Mouse (Mus musculus): ENCODE data around the gene Chn2.

The Chn2 gene

GRCm38 (mm10) chr6:54241761-54242160, 202.4 kb downstream of the Chn2 start:
- no peak for DNase-seq (ENCODE audit: low spot score in 2 of 2)

DNA sequence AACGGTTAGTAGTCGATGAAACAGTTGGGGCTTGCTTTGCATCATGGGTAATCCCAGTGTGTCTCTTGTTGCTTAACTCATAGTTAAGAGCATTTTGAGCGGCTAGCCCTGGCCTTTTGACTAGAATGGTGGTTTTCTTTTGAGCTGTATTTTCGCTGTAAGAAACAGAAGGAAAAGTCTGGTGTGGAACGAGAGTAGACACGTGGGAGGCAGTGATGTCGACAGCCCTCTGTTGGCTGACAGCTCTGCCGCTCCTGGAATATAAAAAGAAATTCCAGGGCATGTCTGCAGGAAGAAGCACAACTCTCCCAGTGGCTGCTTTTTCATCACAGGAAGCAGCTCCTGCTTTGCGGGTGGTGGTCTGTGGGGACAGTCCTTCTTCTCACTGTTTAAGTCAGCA, 202.9 kb downstream of the Chn2 start:
- no peak for DNase-seq (ENCODE audit: low spot score in 2 of 2)

DNA sequence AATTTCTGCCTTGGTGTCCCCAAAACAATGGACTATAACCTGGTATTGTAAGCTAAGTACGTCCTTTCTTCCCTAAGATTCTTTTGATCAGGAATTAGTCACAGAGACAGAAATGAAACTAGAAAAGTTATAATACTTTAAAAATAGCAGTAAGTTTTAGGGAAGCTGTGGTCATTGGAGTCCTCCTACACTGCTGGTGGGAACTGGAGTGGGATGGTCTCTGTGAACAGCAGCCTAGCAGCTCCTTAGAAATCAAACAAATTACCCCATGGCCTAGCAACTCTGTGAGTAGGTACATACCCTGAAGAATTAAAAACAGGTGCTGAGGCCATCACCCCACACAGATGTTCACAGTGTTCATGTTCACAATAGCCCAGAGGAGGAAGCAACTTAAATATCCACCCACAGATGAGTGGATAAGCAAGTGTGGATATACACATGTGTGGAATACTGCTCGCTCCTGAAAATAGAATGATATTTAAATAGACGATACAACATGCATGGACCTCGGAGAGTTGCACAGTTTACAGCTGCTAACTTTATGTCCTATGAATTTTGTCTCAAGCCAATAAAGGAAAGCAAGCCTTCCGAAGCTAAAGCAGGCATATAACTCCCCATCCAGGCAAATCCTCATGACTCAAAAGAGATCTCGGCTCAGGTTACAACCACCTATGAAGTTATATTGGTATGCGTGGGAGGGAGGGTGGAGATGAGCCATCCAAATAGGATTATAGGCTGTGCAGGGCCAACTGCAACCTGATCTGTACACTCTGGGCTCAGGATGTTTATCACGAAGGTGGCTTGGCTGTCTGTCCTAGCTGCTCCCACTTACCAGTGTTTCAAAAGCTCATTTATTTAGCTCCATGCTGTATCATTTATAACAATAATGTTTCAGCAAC, 209.2 kb downstream of the Chn2 start:
- DNase-seq (ENCODE audit: low spot score in 2 of 2) = no peak

- DNase-seq (ENCODE audit: low spot score in 2 of 2) = no peak
These were observed 212.2 kb downstream of the Chn2 start for GRCm38 (mm10) chr6:54251401-54252191.

- DNase-seq (ENCODE audit: low spot score in 2 of 2) = peak in 1 of 2 experiments; percentile 39
These were observed 213.9 kb downstream of the Chn2 start for GRCm38 (mm10) chr6:54253206-54253605.

DNA sequence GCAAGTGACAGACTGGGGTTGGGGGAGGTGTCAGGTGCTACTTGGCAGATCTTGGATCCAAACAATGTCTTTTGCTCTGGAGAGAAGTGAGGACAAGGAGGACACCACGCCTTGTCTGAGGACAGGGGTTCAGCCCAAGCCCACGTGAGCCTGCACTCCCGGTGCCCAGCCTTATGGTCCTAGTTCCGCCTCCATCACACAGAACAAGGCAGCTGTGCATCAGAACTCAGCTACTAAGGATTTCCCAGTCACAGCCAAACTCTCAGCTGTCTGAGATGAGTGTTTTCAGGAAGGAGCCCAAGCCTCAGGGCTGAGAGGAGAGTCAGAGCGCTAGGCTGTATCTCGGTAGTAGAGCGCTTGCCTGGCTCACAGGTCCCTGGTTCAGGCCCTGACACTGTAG, 214.5 kb downstream of the Chn2 start:
- no peak for DNase-seq (ENCODE audit: low spot score in 2 of 2)

DNA sequence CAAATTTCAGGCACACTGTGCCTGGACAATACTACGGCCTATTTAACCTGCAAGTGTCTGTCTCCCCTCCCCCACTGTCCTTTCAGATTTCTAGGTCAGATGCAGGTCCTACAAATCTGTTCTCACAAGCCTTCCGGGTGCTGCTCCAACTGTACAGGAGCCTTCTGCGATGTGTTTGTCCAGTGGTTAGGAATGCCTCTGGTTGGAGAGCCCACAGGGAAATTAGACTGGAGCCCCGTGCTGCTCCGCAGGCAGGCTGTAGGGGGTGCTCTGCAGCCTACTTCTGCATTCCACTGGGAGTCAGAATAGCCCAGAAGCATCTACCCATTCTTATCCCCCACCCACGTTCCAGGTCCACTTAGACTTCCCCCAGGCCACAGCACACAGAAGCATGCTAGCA, 215.4 kb downstream of the Chn2 start:
- DNase-seq (ENCODE audit: low spot score in 2 of 2) = no peak

- DNase-seq (ENCODE audit: low spot score in 2 of 2) = no peak
These were observed 216.0 kb downstream of the Chn2 start for GRCm38 (mm10) chr6:54255321-54255720.

DNA sequence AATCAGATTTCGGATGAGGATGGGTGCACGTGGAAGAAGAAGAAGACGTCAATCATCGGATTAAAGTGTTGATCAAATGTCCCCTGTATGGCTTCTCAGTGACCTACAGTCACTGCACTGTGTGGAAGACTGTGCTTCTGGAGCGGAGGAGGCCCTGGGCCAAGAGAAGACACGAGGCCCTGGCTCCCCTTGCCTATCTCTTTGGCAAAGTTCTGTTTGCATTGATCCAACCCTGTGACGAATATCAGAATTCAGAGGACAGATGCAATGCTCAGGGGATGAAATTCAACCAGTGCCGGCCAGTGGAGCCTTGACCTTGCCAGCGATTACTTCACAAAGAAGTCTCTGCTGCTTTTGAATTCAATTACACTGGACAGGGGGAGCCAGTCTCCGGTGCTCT, 217.0 kb downstream of the Chn2 start:
- DNase-seq (ENCODE audit: low spot score in 2 of 2) = no peak

- DNase-seq (ENCODE audit: low spot score in 2 of 2) = no peak
These were observed 218.2 kb downstream of the Chn2 start for GRCm38 (mm10) chr6:54257552-54257951.

DNA sequence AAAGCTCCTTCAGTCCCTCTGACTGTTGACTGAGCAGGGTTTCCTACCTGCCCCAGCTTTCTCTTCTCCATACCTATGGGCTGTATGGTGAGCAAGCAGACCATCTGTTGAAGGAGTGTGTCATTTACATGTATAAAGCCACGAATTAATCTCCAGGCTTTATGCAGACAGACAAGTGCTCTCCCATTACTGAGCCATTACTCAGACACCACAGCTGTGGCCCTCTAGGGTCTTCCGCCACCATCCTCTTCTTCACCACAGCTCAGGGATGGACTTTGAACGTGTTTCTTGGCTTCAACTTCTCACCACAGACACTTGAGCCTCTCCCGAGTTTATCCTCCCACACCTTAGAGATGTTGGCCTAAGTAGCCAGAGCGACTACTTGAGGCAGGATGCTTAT, 219.1 kb downstream of the Chn2 start:
- no peak for DNase-seq (ENCODE audit: low spot score in 2 of 2)

DNA sequence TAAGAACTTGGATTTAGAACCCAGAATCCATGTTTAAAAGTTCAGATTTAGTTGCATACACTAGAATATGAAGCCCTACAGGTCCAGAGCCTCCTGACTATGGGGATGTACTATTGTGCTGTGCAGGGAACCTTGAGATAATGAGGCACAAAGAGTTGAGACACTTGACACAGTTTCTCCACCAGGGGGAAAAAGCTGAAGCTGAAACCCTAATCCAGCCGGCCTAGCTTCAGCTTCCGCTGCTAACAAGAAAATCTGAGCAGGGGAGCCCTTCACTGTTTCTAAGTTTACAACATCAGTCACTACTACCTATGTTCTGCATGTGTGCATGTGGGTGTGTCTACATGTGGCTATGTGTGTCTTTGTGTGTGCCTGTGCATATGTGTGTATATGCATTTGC, 223.4 kb downstream of the Chn2 start:
- no peak for DNase-seq (ENCODE audit: low spot score in 2 of 2)

DNA sequence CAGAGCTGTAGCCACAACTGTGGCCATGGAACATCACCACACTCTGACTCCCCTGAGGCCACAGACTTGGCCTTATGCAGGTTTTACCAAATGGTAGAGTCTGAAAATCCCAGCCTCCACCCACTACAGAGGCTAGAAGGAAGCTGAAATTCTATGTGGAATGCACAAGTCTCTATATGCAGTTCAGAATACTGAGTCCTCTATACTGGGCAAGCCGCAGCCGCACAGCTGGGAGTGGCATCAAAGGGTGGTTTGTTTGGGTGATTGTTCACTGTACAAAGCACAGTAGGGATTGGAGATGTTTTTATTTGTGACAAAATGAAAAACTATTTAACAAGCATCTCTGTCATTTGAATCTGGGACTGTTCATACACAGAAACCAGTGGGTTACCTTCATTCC, 224.5 kb downstream of the Chn2 start:
- no peak for DNase-seq (ENCODE audit: low spot score in 2 of 2)

DNA sequence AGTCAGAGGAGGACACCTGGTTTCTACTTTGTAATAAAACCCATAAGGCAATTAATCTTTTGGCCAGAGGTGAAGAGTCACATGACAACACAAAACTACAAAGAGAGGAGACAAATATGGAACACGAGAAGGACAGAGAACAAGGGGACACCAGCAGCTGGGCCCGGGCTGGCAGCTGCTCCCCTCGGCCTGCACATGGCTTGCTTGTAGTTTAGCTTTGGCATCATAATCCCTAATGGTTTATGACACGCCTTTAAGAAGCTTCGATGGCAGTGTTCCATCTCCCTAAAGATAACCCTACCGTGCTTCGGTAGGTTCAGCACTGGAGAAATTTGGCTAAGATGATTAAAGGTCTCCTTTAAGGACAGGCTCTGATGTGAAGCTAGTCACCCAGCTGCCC, 225.2 kb downstream of the Chn2 start:
- DNase-seq (ENCODE audit: low spot score in 2 of 2) = no peak

DNA sequence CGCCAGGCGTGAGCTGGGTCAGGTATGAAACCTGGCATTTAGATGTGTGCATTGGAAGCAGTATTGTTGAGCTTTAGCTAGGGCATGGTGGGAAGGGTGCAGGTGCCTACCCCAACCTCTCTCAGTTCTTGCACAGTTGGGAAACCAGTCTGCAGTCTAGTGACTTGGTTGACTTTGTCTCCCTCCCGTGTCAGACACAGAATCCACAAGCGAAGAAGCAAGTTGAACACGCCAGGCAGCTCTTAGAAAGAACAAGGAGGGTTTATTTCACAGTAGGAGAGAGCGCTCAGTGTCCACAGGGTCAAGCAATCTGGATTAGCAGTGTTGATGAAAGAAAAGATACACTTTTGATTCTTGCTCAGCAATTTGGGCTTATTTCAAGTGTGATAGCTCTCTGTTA, 226.0 kb downstream of the Chn2 start:
- DNase-seq (ENCODE audit: low spot score in 2 of 2) = no peak

DNA sequence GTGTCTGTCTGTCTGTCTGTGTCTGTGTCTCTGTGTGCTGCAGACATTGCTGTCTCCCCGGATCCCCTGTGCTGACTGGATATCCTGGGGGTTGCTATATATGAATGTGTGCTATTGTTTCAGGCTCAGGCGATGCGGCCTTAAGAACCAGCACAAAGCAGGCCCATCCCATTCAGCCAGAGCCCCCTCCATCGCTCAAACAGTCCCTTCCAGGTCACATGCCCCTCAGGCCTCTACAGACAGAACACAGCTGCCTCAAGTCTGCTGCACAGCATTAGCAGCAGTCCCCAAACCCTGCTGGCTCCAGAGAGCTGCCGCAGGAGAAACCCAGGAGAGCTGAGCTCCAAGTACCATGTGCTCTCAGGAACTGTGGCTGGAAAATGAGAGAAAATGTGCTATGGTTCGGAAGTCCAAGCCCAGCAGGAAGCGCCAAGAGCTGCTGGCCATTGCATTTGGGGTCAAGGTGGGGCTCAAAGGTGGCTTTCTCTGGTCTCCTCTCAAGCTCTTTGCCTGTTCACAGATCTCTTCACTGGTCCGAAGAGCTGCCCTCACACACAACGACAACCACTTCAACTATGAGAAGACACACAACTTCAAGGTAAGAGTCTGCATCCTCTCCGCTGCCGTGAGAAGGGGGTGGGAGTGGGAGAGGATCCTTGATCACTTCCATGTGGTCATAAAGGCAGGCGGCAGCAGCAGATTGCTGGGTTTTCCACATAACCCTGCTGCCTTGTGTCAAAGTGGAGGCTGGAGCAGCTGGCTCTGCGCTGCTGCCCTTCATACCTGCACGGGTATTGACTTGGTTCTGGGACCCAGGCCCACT, 233.4 kb downstream of the Chn2 start:
- DNase-seq (ENCODE audit: low spot score in 2 of 2) = no peak

- no peak for DNase-seq (ENCODE audit: low spot score in 2 of 2)
These were observed 234.0 kb downstream of the Chn2 start for GRCm38 (mm10) chr6:54273379-54273730.

GRCm38 (mm10) chr6:54277234-54277633, 237.9 kb downstream of the Chn2 start:
- DNase-seq (ENCODE audit: low spot score in 2 of 2) = no peak

DNA sequence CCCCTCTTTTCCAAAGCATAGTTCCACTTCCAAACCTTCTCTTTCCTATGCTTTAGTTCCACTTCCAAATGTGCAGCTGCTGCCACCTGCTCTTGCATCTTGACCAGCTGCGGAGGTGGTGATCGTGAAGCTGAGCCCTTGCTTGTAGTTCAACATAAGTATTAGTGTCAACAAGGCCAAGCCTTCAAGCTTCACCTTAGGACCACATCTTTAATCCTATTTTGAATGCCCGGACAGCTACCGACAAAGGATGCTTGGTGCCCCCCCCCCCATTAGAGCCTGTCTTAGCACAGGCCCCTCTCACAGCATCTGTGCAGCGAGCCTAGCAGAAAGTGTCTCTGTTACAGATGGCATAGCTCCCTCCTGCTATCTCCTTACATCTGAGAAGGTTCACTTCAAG, 238.5 kb downstream of the Chn2 start:
- no peak for DNase-seq (ENCODE audit: low spot score in 2 of 2)

GRCm38 (mm10) chr6:54278613-54279012, 239.3 kb downstream of the Chn2 start:
- no peak for DNase-seq (ENCODE audit: low spot score in 2 of 2)

DNA sequence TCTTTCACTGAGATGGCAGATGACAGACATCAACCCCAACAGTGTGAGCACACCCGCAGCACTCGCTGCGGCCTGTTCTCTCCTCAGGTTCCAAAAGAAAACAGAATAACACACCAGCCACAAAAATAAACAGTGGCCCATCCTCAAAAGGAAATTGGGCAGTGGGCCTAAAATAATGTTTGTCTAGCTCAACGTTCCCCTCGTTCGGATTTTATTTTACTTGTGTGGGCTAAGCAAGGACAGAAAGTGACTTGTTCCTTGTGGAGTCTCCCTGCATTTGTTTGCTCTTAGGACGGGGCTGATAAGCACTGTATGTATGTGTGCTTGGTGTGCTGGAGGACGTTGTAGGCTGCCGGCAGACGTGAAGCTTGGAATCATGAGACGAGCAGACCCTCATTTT, 240.0 kb downstream of the Chn2 start:
- DNase-seq (ENCODE audit: low spot score in 2 of 2) = no peak

- DNase-seq (ENCODE audit: low spot score in 2 of 2) = no peak
These were observed 240.9 kb downstream of the Chn2 start for GRCm38 (mm10) chr6:54280248-54280647.
